Mouse (Mus musculus): Measurements from ENCODE around the gene Me3.

The Me3 gene

DNA sequence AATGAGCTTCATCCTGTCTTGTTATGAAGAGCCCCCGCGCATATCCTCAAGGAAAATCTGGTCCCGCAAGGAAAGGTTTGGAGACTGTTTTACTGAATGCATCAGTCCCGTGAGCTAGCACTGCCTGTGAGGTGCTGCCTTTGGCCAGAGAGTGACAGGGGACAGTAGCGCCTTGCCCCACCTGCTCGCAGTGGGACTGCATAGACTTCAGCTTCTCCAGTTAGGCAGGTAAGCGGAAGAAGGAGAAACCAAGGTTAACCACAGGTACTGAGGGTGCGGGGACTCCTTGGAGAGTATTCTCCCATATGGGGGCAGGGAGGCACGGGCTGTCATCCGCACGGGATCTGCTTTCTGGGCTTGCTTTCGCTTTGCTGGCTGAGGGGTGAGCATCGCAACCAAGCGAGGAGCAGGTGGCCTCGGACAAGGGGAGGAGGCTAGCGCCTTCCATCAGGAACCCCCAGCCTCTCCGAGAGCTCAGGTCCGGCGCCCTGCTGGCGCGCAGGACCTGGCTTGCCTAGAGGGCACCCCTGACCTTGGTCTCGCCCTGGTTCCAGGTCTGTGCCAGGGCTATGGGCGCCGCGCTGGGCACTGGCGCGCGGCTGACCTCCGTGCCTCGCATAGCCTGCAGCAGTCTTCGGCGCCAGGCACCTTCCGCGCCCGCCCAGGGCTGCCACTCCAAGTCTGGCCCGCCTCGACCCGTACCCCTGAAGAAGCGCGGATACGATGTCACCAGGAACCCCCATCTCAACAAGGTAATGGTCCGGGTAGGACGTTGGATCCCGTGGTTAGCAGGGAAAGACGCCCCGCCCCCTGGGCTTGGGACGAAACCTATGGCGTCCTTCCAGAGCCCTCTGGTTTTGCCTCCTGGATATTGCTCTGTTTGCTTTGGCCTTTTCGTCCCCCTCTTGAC, at the start of gene Me3:
Gene Me3 (plus strand): TSS at position 51 of the 910 bp plus-strand sequence.
- peak; percentile 89 for DNase-seq (ENCODE audit: low read depth, low spot score)

DNA sequence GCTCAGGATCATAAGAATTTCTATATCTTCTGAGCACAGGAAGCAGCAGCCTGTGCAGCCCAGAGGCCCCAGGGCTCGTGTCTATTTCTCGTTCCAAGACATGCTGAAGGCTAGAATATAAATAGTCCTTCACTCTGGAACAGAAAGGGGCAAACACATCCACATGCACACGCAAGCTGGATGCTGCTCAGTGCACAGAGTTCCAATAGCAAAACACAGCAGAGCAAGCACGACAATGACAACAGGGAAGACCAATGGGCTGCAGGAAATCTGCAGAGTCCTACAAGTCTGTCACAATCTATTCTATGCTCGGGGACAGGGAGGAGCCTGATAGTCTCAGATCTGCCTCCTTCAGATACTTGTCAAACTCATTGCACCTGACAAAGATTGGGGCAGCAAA, 42.2 kb upstream of the Me3 start:
- peak; percentile 40 for DNase-seq (ENCODE audit: low read depth, low spot score)

DNA sequence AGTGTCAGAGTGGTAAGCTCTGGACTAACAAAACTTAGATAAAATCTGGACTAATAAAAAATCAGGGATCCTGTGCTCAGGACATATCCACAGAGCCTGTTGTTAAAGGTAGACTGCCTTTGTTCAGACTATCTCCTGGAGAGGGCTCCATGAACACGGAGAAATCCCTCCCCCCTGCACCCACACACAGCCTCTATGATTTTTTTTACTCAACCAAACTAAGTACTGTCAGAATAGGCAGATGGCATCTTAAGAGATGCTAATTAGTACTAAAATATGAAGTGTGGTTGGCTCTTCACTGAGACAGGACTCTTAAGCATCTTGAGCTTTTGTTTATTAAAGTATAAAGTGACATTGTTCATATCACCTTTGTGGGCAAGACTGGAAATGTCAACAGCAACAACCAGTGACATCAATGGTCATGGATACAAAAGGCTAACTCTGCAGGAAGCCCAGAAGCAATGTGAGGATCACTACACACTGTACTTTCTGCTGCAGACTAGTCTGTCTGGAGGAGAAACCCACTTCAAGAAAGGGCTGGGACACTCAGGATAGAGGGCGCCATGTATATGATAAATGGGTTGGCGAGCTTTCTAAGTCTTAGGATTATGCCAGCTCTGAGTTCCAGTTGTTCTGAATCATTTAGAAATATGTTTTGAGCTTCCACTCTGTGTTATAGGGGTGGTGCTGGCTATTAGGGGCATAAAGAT, 41.5 kb upstream of the Me3 start:
- peak; percentile 57 for DNase-seq (ENCODE audit: low read depth, low spot score)

DNA sequence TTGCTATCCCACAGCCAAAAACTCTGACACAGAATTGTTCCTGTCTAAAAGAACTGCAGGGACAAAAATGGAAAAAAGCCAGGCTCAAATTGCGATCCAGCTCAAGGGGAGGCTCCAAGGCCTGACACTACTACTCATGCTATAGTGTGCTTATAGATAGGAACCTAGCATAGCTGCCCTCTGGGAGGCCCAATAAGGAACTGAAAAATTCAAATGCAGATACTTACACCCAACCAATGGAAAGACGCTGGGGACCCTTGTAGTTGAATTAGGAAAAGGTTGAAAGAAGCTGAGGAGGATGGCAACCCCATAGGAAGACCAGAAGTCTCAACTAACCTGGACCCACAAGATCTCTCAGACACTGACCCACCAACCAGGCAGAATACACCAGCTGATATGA, 36.4 kb upstream of the Me3 start:
- no peak for DNase-seq (ENCODE audit: low read depth, low spot score)

DNA sequence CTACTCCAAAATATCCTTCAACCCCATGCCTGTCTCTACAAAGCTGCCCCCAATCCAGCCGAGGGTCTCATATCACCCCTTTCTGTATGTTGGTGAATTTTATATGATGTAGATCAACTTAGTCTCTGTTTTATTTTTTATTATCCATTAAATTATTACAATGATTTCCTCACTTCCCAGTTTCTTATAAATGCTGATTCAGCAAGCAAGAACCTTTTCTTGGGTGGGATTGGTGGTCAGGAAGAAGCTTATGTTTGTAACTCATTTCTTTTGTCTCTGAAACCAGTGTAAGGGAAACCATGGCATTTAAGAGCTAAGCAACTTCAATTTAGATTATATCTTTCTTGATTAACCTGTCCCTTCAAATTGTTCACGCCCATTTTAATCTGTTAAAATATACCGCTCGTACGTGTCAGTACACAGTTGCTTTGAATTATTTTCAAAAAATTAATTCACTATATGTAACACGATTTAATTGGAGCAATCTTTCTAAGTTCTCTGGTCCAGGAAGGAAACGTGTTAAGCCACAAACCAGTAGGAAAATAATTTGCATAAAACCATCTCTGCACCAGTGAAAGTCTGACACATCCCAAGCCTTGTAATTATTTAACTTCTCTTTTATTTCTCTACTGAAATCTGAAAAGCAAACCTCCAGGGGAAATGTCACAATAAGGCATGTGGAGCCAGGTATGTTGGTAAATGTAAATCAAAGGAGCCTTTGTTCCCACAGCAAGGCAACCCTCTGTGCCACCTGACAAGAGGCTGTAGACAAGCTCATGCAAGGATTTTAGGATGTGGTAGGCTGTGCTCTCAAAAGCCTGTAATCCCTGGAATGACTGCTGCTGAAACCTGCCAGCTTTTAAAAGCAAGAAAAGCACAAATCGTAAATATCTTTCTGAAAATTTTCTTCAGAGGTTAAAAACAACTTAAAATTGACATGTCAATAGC, 26.3 kb upstream of the Me3 start:
- DNase-seq (ENCODE audit: low read depth, low spot score): no peak

DNA sequence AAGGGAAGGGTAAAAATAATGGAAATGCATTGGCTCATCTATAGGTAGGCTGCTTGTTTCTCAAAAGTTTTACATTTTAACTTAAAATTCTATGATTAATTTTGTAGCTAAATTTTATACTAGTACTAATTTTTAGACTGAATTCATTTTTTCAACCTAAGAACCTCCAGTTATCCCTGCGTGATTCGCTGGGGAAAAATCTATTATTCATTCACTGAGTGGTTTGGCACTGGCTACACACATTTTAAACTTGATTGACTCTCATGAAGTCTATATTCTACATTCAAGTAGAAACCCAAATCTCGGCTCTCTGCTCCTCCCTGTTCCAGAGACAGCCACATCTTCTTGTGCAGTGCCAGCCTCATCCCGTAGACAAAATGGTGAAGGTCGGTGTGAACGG, 24.9 kb upstream of the Me3 start:
- DNase-seq (ENCODE audit: low read depth, low spot score): no peak

DNA sequence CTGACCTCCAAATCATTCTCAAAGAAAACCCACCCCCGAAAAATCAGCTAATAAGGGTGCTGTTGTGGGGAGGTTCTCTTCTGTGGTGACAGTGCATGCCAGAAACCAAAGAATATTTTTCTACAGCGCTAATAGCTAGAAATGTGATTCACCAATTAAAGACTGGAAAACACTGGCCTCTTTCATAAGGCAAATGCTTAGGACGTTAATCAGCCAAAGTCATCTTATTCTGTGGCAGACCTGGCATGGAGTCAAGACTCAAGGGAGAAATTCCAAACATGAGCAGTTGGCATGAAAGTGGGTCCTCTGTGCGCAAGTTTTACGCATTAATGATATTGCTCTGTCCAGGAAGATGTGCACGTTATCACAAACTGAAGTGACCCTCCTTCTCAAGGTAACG, 21.0 kb upstream of the Me3 start:
- no peak for DNase-seq (ENCODE audit: low read depth, low spot score)

DNA sequence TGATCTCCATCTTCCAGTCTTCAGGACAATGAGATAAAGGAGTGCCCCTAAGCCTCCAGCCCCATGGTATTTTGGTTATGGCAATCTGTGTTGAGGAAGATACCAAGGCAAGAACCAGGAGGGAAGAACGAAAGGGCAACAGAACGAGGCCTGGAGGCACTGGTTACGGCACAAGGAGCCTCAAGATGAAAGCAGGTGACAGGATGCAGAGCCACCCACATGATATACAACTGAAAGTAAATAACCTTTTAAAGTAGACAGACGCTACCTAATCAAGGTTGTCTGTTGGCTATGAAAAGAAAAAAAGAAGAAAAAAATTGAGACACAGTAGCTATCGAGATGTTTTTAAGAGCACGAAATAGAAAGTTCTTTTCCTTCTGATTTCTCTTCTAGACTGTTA, 16.0 kb upstream of the Me3 start:
- no peak for DNase-seq (ENCODE audit: low read depth, low spot score)

DNA sequence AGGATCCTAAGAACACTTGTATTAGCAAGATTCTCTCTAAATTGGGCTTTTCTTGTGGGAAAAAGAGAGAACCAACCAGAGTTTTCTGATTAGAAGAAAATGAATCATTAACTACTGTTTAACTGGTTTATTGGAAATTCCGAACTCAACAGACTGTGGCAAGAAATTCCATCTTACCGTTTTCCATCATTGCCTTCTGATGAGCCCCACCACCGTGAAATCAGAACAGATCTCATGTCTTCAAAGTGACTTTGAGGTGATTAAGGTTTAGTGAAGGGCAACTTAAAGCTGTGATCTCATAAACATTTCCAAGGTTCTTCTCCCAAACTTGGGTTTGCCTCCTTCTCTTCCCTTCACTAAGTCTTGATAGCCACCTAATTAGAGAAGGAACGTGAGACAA, 8.9 kb upstream of the Me3 start:
- no peak for DNase-seq (ENCODE audit: low read depth, low spot score)

DNA sequence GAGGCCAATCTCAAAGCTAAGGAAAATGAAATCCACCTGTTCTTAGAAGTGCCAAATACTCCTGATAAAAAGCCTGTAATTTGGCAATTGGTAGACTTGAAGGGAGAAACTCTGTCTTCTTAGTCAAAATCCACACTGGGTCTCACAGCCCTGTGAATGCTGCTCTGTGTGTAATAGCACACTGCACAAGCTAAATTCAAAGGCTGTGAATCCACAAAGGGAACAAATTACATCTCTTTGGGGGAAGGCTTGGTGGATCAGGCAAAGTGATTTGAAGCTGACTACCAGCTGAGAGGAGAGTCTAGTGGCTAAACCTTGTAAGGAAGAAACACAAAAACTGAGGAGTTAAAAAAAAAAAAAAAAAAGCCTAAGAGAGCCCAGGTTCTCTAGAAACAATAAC, 4.8 kb upstream of the Me3 start:
- no peak for DNase-seq (ENCODE audit: low read depth, low spot score)

DNA sequence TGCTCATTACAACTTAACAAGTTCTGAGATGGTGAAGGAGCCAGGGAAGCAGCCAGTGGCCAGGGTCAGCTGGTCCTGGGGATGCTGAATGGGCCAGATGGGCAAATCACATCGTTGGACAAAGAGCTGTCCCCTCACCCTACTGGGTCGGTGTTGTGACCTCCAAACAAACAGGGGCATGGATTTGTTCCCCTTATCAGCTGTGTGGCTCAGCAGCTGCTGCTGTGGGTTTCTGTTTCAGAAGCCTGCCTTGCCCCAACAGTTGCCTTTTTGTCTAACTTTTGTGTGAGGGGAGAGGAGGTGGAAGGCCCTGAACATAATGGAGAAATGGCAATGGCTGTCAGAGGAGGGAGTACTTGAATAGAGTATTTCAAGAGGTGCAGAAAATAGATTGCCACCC, 4.2 kb upstream of the Me3 start:
- DNase-seq (ENCODE audit: low read depth, low spot score): no peak

DNA sequence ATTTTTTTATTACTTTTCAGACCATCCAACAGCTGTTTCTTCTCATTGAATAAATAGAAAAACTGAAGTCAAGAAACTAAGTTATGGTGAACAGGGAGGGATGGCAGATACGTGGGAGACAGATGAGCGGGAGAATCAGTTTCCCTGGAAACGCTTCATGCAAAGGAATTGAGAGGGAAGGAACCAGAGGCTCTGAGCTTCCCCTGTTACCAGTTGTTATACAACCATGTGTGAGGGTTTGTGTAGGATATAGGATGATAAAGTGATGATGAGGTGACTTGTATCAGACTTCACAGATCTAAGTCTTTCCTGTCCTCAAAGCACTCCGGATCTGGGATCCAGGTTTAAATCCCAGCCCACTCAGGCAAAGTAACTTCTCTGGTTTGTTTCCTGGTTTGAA, 3.2 kb upstream of the Me3 start:
- DNase-seq (ENCODE audit: low read depth, low spot score): peak; percentile 88

DNA sequence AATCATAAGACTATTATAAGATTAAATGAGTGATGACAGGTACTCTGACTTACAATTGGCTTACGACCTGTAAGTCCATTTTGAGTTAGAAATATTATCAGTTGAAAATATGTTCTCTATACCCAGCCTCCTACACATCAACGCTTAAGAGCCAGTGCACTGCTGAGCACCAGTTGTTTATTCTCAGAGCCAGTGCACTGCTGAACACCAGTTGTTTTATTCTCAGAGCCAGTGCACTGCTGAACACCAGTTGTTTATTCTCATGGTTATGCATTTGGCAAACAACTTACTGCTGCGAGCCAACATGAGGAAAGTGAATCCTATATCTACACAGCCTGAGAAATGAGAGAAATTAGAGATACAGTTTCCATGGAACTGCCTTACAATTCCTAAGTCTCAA, 2.3 kb upstream of the Me3 start:
- no peak for DNase-seq (ENCODE audit: low read depth, low spot score)

DNA sequence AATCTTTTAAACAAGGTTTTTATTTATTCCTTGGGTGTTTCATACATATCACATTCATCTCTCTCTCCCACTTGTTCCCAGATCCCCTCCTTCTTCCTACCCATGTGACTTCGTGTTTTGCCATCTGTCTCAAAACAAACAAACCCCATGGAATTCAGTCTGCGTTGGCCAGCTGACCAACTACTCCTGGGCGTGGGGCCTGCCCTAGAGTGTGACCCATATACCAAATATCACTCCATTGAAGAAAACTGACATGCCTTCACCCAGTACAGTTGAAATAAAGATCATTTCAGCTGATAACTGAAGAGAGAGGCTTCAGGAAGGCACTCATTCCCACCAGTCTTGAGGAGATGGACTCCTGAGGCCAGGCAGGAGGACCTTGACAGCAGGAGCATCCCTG, 1.4 kb upstream of the Me3 start:
- peak; percentile 74 for DNase-seq (ENCODE audit: low read depth, low spot score)

DNA sequence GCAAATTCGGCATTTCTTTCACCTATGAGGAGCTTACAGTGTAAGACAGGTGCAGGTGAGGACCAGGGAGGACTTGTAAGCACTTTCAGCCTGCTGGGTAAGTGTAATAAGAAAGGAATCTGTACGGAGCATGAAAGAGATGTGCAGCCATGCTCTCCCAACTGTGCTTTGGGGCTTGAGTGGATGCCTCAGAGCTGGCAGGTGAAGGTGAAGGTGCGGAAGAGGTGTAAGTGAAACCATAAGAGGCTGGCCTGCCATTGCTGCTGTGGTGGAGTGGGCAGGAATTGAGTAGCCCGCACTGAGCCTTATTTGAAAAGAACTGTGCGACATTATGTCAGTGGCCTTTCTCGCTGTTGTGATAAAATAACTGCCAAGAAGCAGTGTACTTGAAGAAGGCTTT, 8.3 kb downstream of the Me3 start:
- DNase-seq (ENCODE audit: low read depth, low spot score): no peak

DNA sequence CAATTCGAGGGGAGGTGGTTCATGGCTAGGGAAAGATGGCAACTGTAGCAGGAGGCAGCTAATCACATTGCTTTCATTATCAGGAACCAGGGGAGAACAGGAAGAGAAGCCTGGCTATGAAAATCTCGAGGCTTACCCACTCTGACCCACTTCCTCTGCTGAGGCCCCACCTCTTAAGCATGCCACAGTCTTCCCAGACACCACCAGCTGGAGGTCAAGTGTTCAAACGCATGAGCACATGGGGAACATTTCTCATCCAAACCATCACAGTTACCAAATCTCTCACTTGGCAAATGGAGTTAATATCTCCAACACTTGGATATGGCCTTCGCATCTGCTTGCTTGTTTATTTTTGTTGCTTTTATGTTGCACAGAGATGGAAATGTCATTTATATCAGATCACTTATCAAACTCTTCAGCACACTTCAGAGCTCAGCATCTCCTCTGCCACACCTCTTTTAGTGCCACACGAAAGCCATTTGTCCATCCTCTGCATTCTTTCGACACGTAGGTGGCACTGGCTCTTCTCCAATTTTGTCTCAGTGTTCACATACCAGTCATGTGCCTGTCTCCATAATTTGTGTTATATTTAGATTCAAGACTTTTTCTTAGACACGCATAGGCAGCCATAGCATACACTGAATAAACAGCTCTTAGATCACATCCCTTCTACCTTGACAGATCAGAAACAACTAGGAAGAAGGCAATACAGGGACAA, 8.9 kb downstream of the Me3 start:
- peak; percentile 63 for DNase-seq (ENCODE audit: low read depth, low spot score)

DNA sequence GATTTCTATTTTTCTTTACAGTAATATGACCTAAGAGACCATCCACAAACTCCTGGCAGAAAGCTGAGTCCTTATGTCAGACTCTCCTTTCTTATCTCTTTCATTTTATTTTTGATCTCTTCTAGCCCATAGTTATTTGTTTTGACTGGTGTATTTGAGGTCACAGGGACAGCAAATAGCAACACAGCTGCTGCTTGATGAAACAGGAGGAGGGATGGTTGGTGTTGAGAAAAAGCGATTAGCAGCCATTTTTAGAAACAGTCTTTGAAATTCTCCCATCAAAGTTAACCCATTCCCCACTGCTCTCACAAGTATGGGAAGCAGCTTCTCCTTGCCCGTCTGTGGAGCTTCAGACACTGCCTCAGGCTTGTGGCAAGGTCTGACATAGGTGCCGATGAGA, 12.8 kb downstream of the Me3 start:
- peak; percentile 51 for DNase-seq (ENCODE audit: low read depth, low spot score)

DNA sequence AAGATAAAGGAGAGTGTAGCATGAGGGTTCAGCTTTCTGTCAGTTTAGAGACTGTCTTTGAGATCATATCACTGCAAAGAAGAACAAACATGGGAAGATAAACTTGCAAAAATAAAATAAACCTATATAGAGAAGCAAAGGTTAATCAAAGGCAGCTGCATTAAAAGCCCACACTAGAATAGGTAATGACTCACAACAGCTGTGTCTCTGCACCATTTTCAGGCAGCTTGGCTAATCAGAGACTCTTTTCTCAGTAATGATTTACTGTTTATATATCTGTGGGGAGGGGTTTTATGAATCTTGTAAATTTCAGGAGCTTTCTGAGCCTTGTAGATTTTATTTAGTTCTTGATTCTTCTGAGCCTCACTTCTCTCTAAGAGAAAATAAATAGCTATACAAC, 15.7 kb downstream of the Me3 start:
- DNase-seq (ENCODE audit: low read depth, low spot score): no peak

DNA sequence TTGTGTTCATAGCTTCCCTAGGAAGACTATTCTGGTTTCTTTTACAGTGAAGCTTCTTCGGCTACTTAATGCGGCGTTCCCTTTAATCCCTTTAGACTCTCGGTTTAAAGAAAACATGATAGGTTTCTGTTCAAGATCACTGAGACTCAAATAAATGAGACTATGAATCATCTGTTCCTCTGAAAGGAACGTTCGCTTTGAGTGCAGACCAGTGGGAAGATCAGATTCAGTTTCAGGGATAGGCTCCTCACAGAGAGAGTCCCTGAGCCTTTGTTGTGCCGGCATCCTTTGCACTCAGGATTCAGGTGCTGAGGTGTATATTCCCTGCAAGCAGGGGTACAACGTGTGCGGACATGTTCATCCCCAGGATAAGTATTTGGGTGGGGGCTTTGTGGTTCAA, 25.0 kb downstream of the Me3 start:
- peak; percentile 61 for DNase-seq (ENCODE audit: low read depth, low spot score)

DNA sequence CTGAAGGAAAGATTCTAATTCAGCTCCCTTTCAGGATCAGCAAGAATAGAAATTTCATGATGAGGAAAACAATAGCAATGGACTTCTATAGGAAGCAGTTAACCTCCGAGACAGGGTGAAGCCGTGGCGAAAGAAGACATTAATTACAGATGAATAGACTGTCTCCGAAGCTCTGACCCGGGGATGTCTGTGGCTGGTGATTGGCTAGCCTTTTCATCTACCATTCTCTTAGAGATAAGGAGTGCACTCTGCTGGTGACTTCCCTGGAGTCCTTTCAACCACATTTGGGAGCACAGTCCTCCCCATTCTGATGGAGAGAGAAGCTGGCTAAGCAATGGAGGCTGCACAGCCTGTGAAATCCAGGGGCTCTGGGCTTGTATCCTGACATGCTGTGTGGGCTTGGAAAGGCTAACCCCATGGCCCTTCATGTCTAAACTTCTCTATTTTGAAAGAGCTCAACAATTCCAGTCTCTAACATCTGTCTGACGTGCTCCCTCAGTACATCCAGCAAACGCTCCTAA, 25.6 kb downstream of the Me3 start:
- no peak for DNase-seq (ENCODE audit: low read depth, low spot score)

DNA sequence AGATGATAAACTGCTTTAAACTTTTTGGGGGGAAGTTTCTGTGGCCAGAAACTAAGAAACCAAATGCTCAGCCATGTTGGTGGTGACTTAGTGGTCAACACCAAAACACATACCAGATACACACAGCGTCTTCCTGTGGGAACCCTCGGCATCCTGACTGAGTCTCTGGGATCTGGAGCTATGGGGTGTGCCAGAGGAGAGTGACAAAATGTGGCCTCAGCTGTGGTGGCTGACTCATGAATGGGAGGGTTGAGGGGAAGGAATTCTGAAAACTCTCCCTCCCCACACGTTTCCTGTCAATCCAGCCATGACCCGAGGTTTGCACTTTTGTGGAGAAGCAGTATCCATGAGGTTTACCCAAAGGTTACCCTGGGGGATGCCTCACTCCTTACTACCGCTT, 32.0 kb downstream of the Me3 start:
- DNase-seq (ENCODE audit: low read depth, low spot score): no peak

All from brain, adult 2 months (tissue).